Mouse (Mus musculus) megakaryocyte, embryonic 14.5 days (primary cell): ENCODE data around the gene Gm20075.
"Not testable (repeated sequence)": the region's sequence is repeated elsewhere in the genome, so short reads cannot be mapped to it uniquely, and the experiment has no call there.

Source experiments
- FLI1 ChIP-seq: IDR thresholded peaks from 2 replicates; pipeline ENCODE4 v1.6.1; 2012; ENCODE audit warnings: low read length, inconsistent platforms, mixed read lengths
- GATA1 ChIP-seq: IDR thresholded peaks from 3 replicates; pipeline ENCODE4 v1.6.1; 2012; ENCODE audit warnings: mixed read lengths, low read length, inconsistent platforms, borderline replicate concordance

DNA sequence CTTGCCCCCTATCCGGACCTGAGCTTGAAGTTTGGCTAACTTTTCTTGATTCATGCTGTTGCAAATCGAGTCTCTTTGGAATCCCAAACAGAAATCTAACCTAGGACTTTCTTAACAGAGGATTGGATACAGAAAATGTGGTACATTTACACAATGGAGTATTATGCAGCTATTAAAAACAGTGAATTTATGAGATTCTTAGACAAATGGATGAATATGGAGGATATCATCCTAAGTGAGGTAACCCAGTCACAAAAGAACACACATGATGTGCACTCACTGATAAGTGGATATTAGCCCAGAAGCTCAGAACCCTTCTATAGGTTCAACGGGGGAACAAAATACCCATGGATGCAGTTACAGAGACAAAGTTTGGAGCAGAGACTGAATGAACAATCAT lies at the start of gene Gm20075:
- TF ChIP-seq GATA1, FLI1: not testable (repeated sequence)
